Mouse (Mus musculus): ENCODE measurements around the gene Olfr441.
"Not testable (repeated sequence)": the region's sequence is repeated elsewhere in the genome, so short reads cannot be mapped to it uniquely, and the experiment has no call there.

Olfr441 gene

GRCm38 (mm10) chr6:43106069-43106468, at the start of gene Olfr441:
Gene Olfr441, plus strand, starts transcription at chr6:43106369.
- ATAC-seq (ENCODE audit: low TSS enrichment): not testable (repeated sequence)

DNA sequence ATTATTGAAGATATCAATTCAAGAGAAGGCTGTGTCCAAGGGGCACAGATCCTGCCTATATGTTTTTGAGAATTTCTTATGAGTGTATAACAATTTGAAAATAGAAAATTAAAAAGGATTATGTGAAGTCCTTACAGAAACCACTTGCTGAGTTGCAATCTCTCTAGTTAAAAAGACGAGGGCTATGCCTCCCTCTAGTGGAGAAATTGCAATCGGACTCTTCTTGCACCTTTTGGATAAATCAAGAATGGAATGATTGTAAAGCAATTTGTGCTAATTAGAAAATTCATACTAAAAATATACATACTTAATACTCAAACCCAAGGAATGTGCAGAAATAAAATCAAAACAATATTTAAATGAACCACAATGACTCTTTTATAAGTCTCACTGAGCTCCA, 27.4 kb upstream of the Olfr441 start:
- ATAC-seq (ENCODE audit: low TSS enrichment): peak; percentile 77

GRCm38 (mm10) chr6:43081405-43081804, 24.8 kb upstream of the Olfr441 start:
- not testable (repeated sequence) for ATAC-seq (ENCODE audit: low TSS enrichment)

GRCm38 (mm10) chr6:43146267-43146666, 40.1 kb downstream of the Olfr441 start, which contains the start of gene Olfr237-ps1:
Gene Olfr237-ps1, plus strand, starts transcription at chr6:43146567.
- not testable (repeated sequence) for ATAC-seq (ENCODE audit: low TSS enrichment)

DNA sequence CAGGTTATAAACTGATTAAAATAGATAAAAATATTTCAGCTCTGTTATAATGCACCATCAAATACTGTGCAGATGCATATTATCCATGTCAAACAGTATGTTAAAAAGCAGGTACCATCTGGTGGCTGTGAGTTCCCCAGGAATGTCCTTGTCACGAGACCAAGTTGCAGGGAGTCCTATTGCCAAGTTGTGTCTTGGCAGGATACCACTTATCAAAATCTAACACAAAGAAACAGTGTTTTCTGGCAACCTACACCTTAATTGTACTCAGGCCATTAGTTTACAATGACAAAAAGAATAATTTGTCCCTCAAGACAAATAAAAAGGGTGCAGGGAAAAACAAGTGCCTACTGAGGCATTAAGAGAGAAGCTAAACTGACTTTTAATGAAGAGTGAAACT, 53.3 kb downstream of the Olfr441 start:
- ATAC-seq (ENCODE audit: low TSS enrichment): no peak

DNA sequence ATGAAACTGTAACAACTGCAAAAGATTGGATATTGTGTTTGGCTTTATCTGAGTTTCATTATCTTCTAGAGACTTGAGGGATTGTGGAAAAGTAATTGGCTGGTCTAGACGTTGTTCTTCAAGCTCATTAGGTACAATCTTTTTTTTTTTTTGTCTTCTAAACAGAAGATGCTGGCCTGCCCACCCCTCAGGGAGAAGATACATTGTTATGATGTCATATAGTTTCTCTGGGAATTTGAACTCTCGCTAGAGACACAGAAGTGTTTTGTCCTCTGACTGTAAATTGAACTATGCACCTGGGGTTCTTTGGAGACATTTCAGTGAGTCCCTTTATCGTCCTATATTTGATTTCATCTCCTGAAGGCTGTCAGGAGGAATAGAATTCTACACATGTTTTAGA, 56.8 kb downstream of the Olfr441 start, which contains the start of gene Olfr437:
Olfr437 (plus strand) TSS at position 301 of the 400 bp plus-strand sequence.
- ATAC-seq (ENCODE audit: low TSS enrichment): no peak

DNA sequence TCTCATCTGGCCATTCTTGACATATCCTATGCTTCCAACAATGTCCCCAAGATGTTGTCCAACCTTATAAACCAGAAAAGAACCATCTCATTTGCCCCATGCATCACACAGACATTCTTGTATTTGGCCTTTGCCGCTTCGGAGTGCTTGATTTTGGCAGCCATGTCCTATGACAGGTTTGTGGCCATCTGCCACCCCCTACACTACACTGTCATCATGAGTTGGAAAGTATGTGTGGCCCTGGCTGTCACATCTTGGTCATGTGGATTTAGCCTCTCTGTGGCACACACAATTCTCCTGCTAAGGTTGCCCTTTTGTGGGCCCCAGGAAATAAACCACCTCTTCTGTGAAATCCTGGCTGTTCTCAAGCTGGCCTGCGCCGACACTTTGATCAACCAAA, 61.1 kb downstream of the Olfr441 start:
- no peak for ATAC-seq (ENCODE audit: low TSS enrichment)

Data from frontal cortex, adult (tissue).